Mouse (Mus musculus): ENCODE results near the gene Fam110a. TPM values are rescaled to one million over a fixed set of nuclear protein-coding genes. Genes with fewer than 3 reads are reported as not detected.
A peak's percentile ranks its signal among the peaks of the same experiment; 100 is the strongest.

The Fam110a gene
- polyA plus RNA-seq, 1 experiment from 2014 or later, result 36.3 TPM

DNA sequence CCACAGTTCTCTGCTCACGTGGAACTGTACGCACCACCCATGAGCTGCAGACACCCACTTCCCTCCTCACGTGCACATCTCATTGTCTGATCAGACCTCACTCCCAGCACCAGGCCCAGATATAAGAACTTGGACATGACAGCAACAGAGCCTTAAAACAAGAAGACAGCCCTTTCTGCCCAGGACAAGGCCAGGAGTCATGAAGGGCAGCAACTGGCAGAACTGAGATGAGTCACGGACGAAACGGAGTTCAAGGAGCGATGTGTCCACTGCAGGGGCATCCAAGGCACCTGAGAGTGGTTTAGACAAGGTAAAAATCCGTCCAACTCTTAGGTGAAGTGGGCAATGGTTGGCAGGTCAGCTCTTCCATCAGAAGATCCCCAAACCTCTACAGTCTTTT is 26.4 kb downstream of the Fam110a start:
- Histone ChIP-seq H3K27me3 (replicated peaks; ENCODE audit: insufficient read depth, low read length) (no peaks in the 10 kb centered on the region), H3K9ac (replicated peaks; ENCODE audit: low read depth) (no peak overlapping the region), H3K4me2 (replicated peaks; ENCODE audit: low read depth, low read length) (no peak overlapping the region), H3K27ac (ENCODE audit: low read length) (no peak overlapping the region), H3K4me1 (ENCODE audit: insufficient read depth, low read depth, low read length) (no peaks in the 10 kb centered on the region), H3K36me3 (ENCODE audit: insufficient read depth, low read length) (no peaks in the 10 kb centered on the region), H3K9me3 (ENCODE audit: low read length) (no peaks in the 10 kb centered on the region), H3K4me3 (ENCODE audit: low read depth, low read length) (no peak overlapping the region)
- 85% methylated on average over 8 of the region's 8 CpGs for WGBS
- DNase-seq (ENCODE audit: low spot score) (no peak), ATAC-seq (no peak)
- TF ChIP-seq CTCF (IDR thresholded peaks at IDR 0.05), result no peak
- no peak for TF ChIP-seq EP300 (IDR thresholded peaks at IDR 0.05)

- no peaks in the 10 kb centered on the region for H3K4me1 ChIP-seq (ENCODE audit: insufficient read depth, low read depth, low read length)
- TF ChIP-seq EP300 (IDR thresholded peaks at IDR 0.05), result no peak
- TF ChIP-seq CTCF (IDR thresholded peaks at IDR 0.05), result no peak
- no peak overlapping the region for H3K4me2 ChIP-seq (replicated peaks; ENCODE audit: low read depth, low read length)
- H3K9me3 ChIP-seq (ENCODE audit: low read length), result no peaks in the 10 kb centered on the region
- H3K4me3 ChIP-seq (ENCODE audit: low read depth, low read length), result no peak overlapping the region
- no peak overlapping the region for H3K27ac ChIP-seq (ENCODE audit: low read length)
- no peak for ATAC-seq
- no peak overlapping the region for H3K9ac ChIP-seq (replicated peaks; ENCODE audit: low read depth)
- DNase-seq (ENCODE audit: low spot score), result no peak
- H3K36me3 ChIP-seq (ENCODE audit: insufficient read depth, low read length), result no peaks in the 10 kb centered on the region
- WGBS, result 74% methylated on average over 2 of the region's 2 CpGs
- H3K27me3 ChIP-seq (replicated peaks; ENCODE audit: insufficient read depth, low read length), result no peaks in the 10 kb centered on the region
Measured at GRCm38 (mm10) chr2:151949082-151949774, 30.8 kb downstream of the Fam110a start.

- H3K9ac ChIP-seq (replicated peaks; ENCODE audit: low read depth), result no peak overlapping the region
- no peaks in the 10 kb centered on the region for H3K4me1 ChIP-seq (ENCODE audit: insufficient read depth, low read depth, low read length)
- H3K27me3 ChIP-seq (replicated peaks; ENCODE audit: insufficient read depth, low read length), result no peaks in the 10 kb centered on the region
- H3K4me2 ChIP-seq (replicated peaks; ENCODE audit: low read depth, low read length), result no peak overlapping the region
- H3K36me3 ChIP-seq (ENCODE audit: insufficient read depth, low read length), result no peaks in the 10 kb centered on the region
- no peak for DNase-seq (ENCODE audit: low spot score)
- ATAC-seq, result no peak
- H3K27ac ChIP-seq (ENCODE audit: low read length), result no peak overlapping the region
- 78% methylated on average over 7 of the region's 7 CpGs for WGBS
- TF ChIP-seq CTCF (IDR thresholded peaks at IDR 0.05) (no peak), EP300 (IDR thresholded peaks at IDR 0.05) (no peak)
- no peaks in the 10 kb centered on the region for H3K9me3 ChIP-seq (ENCODE audit: low read length)
- no peak overlapping the region for H3K4me3 ChIP-seq (ENCODE audit: low read depth, low read length)
Measured at GRCm38 (mm10) chr2:151948311-151948710, 31.7 kb downstream of the Fam110a start.

DNA sequence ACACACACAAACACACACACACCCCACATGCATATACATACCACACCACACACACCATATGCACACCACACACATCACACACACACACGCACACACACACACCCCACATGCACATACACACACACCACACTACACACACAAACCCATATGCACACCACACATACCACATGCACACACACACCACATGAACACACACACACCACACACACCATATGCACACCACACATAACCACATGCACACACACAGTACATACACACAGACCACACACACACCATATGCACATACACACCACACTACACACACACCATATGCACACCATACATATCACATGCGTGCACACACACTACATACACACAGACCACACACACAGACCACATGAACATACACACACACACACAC is 32.4 kb downstream of the Fam110a start:
- Histone ChIP-seq H3K9me3 (ENCODE audit: low read length) (no peaks in the 10 kb centered on the region), H3K4me3 (ENCODE audit: low read depth, low read length) (no peak overlapping the region), H3K4me1 (ENCODE audit: insufficient read depth, low read depth, low read length) (no peaks in the 10 kb centered on the region), H3K27me3 (replicated peaks; ENCODE audit: insufficient read depth, low read length) (no peaks in the 10 kb centered on the region), H3K4me2 (replicated peaks; ENCODE audit: low read depth, low read length) (no peak overlapping the region), H3K36me3 (ENCODE audit: insufficient read depth, low read length) (no peaks in the 10 kb centered on the region), H3K27ac (ENCODE audit: low read length) (no peak overlapping the region), H3K9ac (replicated peaks; ENCODE audit: low read depth) (no peak overlapping the region)
- WGBS, result 89% methylated on average over 2 of the region's 2 CpGs
- DNase-seq (ENCODE audit: low spot score) (no peak), ATAC-seq (no peak)
- TF ChIP-seq EP300 (IDR thresholded peaks at IDR 0.05), result no peak
- TF ChIP-seq CTCF (IDR thresholded peaks at IDR 0.05), result no peak

- H3K9ac ChIP-seq (replicated peaks; ENCODE audit: low read depth), result no peak overlapping the region
- H3K4me1 ChIP-seq (ENCODE audit: insufficient read depth, low read depth, low read length), result no peaks in the 10 kb centered on the region
- no peaks in the 10 kb centered on the region for H3K9me3 ChIP-seq (ENCODE audit: low read length)
- no peak for TF ChIP-seq CTCF (IDR thresholded peaks at IDR 0.05)
- TF ChIP-seq EP300 (IDR thresholded peaks at IDR 0.05), result no peak
- H3K27me3 ChIP-seq (replicated peaks; ENCODE audit: insufficient read depth, low read length), result no peaks in the 10 kb centered on the region
- H3K4me2 ChIP-seq (replicated peaks; ENCODE audit: low read depth, low read length), result no peak overlapping the region
- DNase-seq (ENCODE audit: low spot score), result no peak
- no peak overlapping the region for H3K4me3 ChIP-seq (ENCODE audit: low read depth, low read length)
- 42% methylated on average over 2 of the region's 2 CpGs for WGBS
- no peak for ATAC-seq
- H3K36me3 ChIP-seq (ENCODE audit: insufficient read depth, low read length), result no peaks in the 10 kb centered on the region
- H3K27ac ChIP-seq (ENCODE audit: low read length), result no peak overlapping the region
Measured at GRCm38 (mm10) chr2:151944106-151944505, 35.9 kb downstream of the Fam110a start.

- Histone ChIP-seq H3K4me2 (replicated peaks; ENCODE audit: low read depth, low read length) (no peak overlapping the region), H3K9me3 (ENCODE audit: low read length) (no peaks in the 10 kb centered on the region), H3K36me3 (ENCODE audit: insufficient read depth, low read length) (no peaks in the 10 kb centered on the region), H3K27ac (ENCODE audit: low read length) (no peak overlapping the region), H3K27me3 (replicated peaks; ENCODE audit: insufficient read depth, low read length) (no peaks in the 10 kb centered on the region), H3K9ac (replicated peaks; ENCODE audit: low read depth) (no peak overlapping the region), H3K4me3 (ENCODE audit: low read depth, low read length) (no peak overlapping the region), H3K4me1 (ENCODE audit: insufficient read depth, low read depth, low read length) (peaks cover 3% of the 10 kb centered on the region; the same call in 1 of the 2 replicates)
- DNase-seq (ENCODE audit: low spot score) (peak; percentile 59), ATAC-seq (peak; percentile 72)
- TF ChIP-seq CTCF (IDR thresholded peaks at IDR 0.05), result peak; percentile 83
- TF ChIP-seq EP300 (IDR thresholded peaks at IDR 0.05), result no peak
- 54% methylated on average over 2 of the region's 2 CpGs for WGBS
Measured at GRCm38 (mm10) chr2:151941269-151941668, 38.8 kb downstream of the Fam110a start.
